Mouse (Mus musculus) fibroblast of lung, adult 2 months (primary cell): Measurements from ENCODE around the gene Myadml2.

Experiments used
- DNase-seq: peaks from one replicate; pipeline ENCODE4 v3.0.0-alpha.2; 2011; ENCODE audit warnings: low read depth

The Myadml2 gene

GRCm38 (mm10) chr11:120609250-120609649, 38.7 kb downstream of the Myadml2 start:
- DNase-seq, result no peak

DNA sequence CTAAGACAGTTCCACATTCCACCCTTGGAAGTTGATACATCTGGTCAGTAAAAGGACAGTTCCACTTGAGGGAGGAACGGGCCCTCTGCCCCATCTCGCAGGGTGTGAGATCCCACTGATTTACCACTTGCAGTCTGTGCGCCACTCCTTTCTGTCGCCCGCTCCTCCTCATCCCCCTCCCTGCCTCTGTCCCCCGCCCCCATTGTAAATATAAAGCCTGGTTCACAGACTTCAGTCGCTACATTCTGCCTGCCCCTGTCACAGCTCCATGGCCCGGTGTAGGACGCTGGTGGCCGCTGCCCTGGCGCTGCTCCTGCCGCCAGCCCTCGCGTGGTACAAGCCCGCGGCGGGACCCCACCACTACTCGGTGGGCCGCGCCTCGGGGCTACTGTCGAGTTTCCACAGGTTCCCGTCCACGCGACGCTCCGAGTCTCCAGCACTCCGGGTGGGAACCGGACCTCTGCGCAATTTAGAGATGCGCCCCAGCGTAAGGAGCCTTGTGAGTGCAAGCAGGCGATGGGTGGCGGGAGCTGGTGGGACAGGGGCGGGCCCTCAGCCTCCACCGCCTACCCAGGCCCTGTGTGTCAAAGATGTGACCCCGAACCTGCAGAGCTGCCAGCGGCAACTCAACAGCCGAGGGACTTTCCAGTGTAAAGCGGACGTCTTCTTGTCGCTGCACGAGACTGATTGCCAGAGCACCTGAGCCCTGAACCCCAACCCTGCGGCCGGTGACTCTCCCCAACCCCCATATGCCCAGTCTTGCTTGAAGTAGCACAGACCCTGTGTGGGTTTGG, 39.5 kb downstream of the Myadml2 start, which contains the start of gene Npb:
Gene Npb, plus strand, starts transcription at position 237 of the 794 bp plus-strand sequence.
- DNase-seq, result no peak

DNA sequence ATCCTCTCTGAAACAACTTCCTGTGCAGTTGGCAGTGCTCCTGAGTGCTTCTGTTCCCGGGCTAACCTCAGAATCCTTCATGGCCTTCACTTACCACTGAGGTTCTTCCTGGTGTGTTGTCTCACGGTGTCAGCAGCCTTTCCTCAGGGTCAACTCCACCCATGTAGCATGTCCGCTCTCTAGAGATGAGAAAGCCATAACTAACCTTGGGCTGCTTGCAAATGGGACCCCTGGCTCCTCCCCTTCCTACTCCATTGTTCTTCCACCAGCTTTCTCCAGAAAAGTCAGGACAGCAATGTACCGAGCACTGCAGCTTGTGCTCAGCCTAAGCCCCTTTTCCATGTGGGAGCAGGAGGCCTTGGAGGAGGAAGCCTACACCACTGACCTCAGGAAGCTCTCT, 41.2 kb downstream of the Myadml2 start:
- no peak for DNase-seq

GRCm38 (mm10) chr11:120605667-120606066, 42.3 kb downstream of the Myadml2 start:
- no peak for DNase-seq

GRCm38 (mm10) chr11:120603545-120603944, 44.4 kb downstream of the Myadml2 start:
- DNase-seq, result no peak

- no peak for DNase-seq
Observed at GRCm38 (mm10) chr11:120600716-120601115, 47.2 kb downstream of the Myadml2 start.

GRCm38 (mm10) chr11:120598990-120599549, 48.9 kb downstream of the Myadml2 start:
- no peak for DNase-seq

DNA sequence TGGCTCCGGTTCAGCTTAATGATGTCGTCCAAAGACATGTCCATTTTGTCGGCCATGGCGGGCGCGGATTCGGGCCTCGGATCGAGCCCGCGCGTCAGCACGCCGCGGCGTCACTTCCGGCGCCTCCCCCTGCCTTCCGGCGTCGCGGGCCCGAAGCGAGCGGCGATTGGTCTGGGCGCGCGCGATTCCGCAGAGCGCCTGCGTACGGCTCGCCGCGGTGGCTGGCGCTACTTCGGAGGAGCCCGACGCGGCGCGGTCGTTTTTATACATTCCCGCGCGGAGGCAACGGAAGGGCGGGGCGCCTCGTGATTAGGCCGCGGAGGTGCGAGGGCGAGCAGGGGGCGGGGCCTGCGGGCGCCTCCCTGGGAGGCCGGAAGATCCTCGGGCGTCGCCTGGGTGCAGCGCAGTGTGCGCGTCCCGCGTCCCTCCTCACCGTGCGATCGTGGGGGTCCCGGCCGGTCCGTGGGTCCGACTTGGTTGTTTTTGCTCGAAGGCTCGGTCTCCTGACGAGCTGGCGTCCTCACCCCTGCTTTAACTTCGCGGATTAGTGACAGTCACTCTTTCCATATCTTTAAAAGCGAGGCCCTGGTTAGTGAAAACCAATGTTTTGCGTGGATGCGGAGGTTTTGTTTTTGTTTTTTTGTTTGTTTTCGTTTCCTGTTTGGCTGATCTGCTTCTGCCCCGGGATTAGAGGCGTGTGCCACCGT, 49.5 kb downstream of the Myadml2 start, which contains the start of the genes Alyref and Anapc11:
Gene Alyref, minus strand, starts transcription at position 83 of the 707 bp plus-strand sequence.
Gene Anapc11, plus strand, starts transcription at position 139 of the 707 bp plus-strand sequence.
- peak; percentile 80 for DNase-seq

DNA sequence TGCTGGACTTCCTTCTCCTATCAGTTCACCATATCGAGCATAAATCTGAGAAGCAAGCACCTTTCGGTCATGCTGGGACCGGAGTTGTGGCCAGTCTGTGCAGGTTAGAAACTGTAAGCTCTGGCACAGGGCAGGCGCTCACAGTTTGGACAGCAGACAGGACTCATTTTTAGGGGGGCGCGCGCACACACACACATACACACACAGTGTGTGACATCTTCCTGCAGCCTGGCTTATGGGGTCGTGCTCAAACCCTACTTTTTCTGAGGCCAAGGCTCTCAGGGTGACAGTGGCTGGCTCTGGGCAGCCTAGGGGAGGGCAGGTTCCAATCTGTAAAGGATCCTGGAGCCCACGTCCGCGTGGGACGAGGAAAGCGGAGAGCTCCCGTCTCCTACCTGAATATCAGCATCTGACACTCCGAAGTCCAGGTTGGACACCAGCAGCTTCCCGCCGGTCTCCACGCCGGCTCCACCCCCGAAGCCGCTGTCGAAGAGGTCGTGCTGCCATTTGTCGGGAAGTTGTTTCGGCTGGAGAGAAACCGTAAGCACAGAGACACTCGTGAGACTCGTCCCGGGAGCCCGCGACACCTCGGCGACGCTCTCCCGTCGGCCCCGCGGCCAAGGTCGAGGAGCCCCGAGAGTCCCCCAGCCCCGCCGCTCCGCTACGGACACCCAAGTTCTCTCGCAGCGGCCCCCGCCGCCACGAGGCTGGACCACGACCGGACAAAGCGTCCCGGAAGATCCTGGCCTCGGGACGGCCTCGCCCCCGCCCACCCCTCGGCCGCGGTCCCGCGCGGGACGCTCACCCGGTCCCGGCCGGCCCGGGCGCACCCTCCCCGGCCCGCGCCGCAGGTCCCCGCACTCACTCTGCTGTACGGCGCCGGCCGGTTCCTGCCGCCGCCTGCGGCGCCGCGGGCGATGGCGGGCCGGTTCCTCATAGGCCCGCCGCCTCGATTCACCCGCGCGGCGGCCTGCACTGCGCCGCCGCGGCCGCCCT, 50.4 kb downstream of the Myadml2 start:
- DNase-seq, result no peak
